Mouse (Mus musculus) forebrain, embryonic 14.5 days (tissue): ENCODE data around the gene Aff3. TPM values are rescaled to one million over a fixed set of nuclear protein-coding genes. Genes with fewer than 3 reads are reported as not detected.
A peak's percentile ranks its signal among the peaks of the same experiment; 100 is the strongest.

Experiments used
- ATAC-seq: fragments of 200-750 bp; cut with Nextera tagmentation; 2 replicates; pipeline ENCODE4 v1.8.0; 2017; ENCODE audit warnings: mild to moderate bottlenecking, moderate library complexity
- DNase-seq: peaks from one replicate; pipeline ENCODE4 v3.0.0-alpha.2; 2015; ENCODE audit warnings: low spot score
- H3K27ac ChIP-seq: fragments of 300-500 bp; sonication (generic); 2 replicates; pipeline ENCODE4 v1.5.1; 2014; ENCODE audit warnings: low read depth, mild to moderate bottlenecking, control low read depth, low read length, moderate library complexity
- H3K27me3 ChIP-seq: fragments of 300-500 bp; sonication (generic); replicated peaks from 2 replicates; pipeline ENCODE4 v1.6.1; 2014; ENCODE audit warnings: low read length, control low read depth, mixed read lengths; ENCODE audit not compliant: control insufficient read depth, insufficient read depth
- H3K36me3 ChIP-seq: fragments of 300-500 bp; sonication (generic); 2 replicates; pipeline ENCODE4 v1.6.1; 2014; ENCODE audit warnings: low read length, control low read depth; ENCODE audit not compliant: control insufficient read depth, insufficient read depth
- H3K4me1 ChIP-seq: fragments of 300-500 bp; sonication (generic); 2 replicates; pipeline ENCODE4 v1.6.1; 2014; ENCODE audit warnings: antibody characterized with exemption, low read length, control low read depth; ENCODE audit not compliant: control insufficient read depth, insufficient read depth
- H3K4me2 ChIP-seq: fragments of 300-500 bp; sonication (generic); 2 replicates; pipeline ENCODE4 v1.6.1; 2014; ENCODE audit warnings: mild to moderate bottlenecking, control low read depth, low read length
- H3K4me3 ChIP-seq: fragments of 300-500 bp; sonication (generic); 2 replicates; pipeline ENCODE4 v1.5.1; 2014; ENCODE audit warnings: low read depth, low read length, control low read depth
- H3K9ac ChIP-seq: fragments of 300-500 bp; sonication (generic); 2 replicates; pipeline ENCODE4 v1.6.1; 2014; ENCODE audit warnings: mild to moderate bottlenecking, low read length, control low read depth, moderate library complexity
- H3K9me3 ChIP-seq: fragments of 300-500 bp; sonication (generic); replicated peaks from 2 replicates; pipeline ENCODE4 v1.6.1; 2016; ENCODE audit warnings: low read length, control low read depth, mixed read lengths; ENCODE audit not compliant: control insufficient read depth
- WGBS: fragments of 180-500 bp; shearing (Covaris S2); extraction: QIAGEN DNeasy Blood & Tissue Kit; methylation state at CpG from one replicate; pipeline ENCODE4 v1.1.7; 2014; 5-methylcytosine and 5-hydroxymethylcytosine counted together
- polyA plus RNA-seq: library from polyadenylated mRNA; unstranded; fragments of >200 nt; fragmentation: Nextera tagmentation; extraction: Ambion mirVana; gene quantifications from 2 replicates; pipeline ENCODE4 v1.2.1, GENCODE M21; 2014

Gene Aff3
- polyA plus RNA-seq, 1 experiment from 2014 or later, result 15.5 TPM

DNA sequence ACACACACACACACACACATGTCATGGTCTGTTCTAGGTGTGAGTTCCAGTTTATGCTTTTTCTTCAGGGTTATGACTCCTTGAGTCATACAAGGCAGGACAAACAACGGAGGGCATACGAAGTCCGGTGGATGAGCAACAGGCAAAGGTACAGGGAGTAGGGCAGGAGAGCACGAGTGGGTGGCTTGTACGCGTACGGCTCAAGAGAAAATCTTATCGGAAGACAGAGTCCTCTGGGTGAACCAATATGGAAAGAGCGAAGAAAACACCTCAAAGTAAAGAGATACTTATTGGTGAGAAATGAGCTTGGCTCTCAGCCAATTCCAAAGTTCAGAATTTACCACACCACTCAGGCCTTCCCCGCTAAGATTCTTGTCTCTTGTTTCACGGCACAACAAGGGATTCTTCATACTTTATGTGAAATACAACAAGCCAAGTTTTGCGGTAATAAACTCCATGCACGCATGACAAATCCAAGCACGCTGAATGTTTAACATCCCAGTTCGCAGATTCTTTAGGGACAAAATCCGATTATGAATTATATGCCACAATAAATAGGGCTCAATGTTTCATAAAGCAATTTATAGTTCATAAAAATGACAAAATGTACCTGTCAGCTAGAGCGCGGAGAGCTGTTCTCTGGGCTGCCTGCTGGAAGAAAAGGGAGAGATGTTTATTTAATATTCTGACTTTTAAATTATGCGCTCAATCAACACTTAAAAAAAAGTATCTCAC is 412.6 kb downstream of the Aff3 start:
- 90% methylated on average over 19 of the region's 19 CpGs for WGBS
- no peaks in the 10 kb centered on the region for H3K36me3 ChIP-seq
- DNase-seq (no peak), ATAC-seq (no peak)
- H3K9me3 ChIP-seq, result no peaks in the 10 kb centered on the region
- H3K4me1 ChIP-seq, result no peaks in the 10 kb centered on the region
- no peaks in the 10 kb centered on the region for H3K27me3 ChIP-seq
- H3K4me2 ChIP-seq, result no peak overlapping the region
- no peak overlapping the region for H3K9ac ChIP-seq
- H3K4me3 ChIP-seq, result no peak overlapping the region
- H3K27ac ChIP-seq, result no peak overlapping the region

DNA sequence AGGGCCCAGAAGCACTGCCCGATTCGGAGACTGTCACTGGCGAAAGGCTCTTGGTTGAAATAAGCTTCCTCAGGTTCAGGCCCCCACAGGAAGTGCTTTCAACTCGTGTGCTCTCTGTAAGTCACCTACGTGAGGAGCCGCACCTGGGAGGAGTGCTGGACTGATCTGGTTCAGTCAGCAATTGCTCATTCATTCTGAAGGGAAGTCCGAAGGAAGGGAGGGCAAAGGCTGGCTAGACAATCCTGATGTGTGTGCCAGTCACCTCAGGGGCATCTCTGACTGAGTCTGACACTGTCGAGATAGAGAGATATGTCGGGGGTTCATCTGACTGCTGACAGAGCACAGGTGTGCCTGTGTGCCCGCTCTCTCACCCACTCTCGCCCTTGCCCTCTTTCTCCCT is 413.3 kb downstream of the Aff3 start:
- H3K27me3 ChIP-seq, result no peaks in the 10 kb centered on the region
- no peaks in the 10 kb centered on the region for H3K9me3 ChIP-seq
- no peaks in the 10 kb centered on the region for H3K4me1 ChIP-seq
- no peak for ATAC-seq
- H3K27ac ChIP-seq, result no peak overlapping the region
- no peak overlapping the region for H3K4me2 ChIP-seq
- WGBS, result 96% methylated on average over 11 of the region's 11 CpGs
- no peak overlapping the region for H3K4me3 ChIP-seq
- DNase-seq, result no peak
- H3K36me3 ChIP-seq, result no peaks in the 10 kb centered on the region
- no peak overlapping the region for H3K9ac ChIP-seq

DNA sequence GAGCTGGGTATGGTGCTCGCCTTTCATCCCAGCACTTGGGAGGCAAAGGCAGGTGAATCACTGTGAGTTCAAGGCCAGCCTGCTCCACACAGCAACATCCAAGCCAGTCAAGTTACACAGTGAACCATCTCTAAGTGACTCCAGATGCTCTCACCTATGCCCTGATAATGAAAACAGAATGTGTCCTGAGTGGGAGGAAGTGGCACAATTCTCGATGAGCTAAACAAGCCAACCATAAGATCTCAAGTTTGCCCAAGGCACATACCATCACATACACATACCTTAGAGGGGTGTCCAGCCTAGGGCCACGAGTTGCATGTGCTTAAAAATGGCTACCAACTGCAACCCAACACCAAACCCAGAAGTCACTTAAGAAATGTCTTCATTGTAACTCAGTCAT is 414.5 kb downstream of the Aff3 start:
- Histone ChIP-seq H3K4me2 (no peak overlapping the region), H3K9ac (no peak overlapping the region), H3K36me3 (no peaks in the 10 kb centered on the region), H3K4me1 (no peaks in the 10 kb centered on the region), H3K27ac (no peak overlapping the region), H3K9me3 (no peaks in the 10 kb centered on the region), H3K4me3 (no peak overlapping the region), H3K27me3 (no peaks in the 10 kb centered on the region)
- WGBS, result 90% methylated on average over 3 of the region's 3 CpGs
- ATAC-seq (no peak), DNase-seq (no peak)

DNA sequence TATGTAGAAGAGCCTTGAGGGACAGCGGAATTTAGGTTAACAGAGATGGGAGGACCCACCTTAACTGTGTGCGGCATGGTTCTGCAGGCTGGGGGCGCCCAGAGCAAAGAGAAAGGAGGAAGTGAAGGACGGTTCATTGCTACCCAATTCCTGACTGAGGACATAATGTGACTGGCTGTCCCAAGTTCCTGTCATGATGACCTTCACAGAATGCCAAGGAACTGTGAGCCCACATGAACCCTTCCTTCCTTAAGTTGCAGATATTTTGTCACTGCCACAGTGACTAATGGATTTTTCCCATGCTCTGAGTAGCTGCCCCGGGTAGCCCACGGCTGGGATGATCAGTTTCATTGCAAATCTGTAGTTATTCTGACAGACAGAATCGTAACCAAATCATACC is 415.2 kb downstream of the Aff3 start:
- no peak overlapping the region for H3K27ac ChIP-seq
- WGBS, result 88% methylated on average over 7 of the region's 7 CpGs
- H3K4me2 ChIP-seq, result no peak overlapping the region
- DNase-seq, result no peak
- no peaks in the 10 kb centered on the region for H3K9me3 ChIP-seq
- no peaks in the 10 kb centered on the region for H3K27me3 ChIP-seq
- no peaks in the 10 kb centered on the region for H3K4me1 ChIP-seq
- H3K36me3 ChIP-seq, result no peaks in the 10 kb centered on the region
- no peak overlapping the region for H3K4me3 ChIP-seq
- H3K9ac ChIP-seq, result no peak overlapping the region
- no peak for ATAC-seq

GRCm38 (mm10) chr1:38248027-38248426 is 416.7 kb downstream of the Aff3 start:
- H3K36me3 ChIP-seq, result no peaks in the 10 kb centered on the region
- H3K4me2 ChIP-seq, result no peak overlapping the region
- ATAC-seq, result no peak
- H3K9me3 ChIP-seq, result no peaks in the 10 kb centered on the region
- 80% methylated on average over 9 of the region's 9 CpGs for WGBS
- no peaks in the 10 kb centered on the region for H3K27me3 ChIP-seq
- no peak for DNase-seq
- no peak overlapping the region for H3K9ac ChIP-seq
- no peaks in the 10 kb centered on the region for H3K4me1 ChIP-seq
- H3K4me3 ChIP-seq, result no peak overlapping the region
- H3K27ac ChIP-seq, result 0 out of 2 replicates have a peak overlapping the region, but pooled peaks have one; percentile 15

DNA sequence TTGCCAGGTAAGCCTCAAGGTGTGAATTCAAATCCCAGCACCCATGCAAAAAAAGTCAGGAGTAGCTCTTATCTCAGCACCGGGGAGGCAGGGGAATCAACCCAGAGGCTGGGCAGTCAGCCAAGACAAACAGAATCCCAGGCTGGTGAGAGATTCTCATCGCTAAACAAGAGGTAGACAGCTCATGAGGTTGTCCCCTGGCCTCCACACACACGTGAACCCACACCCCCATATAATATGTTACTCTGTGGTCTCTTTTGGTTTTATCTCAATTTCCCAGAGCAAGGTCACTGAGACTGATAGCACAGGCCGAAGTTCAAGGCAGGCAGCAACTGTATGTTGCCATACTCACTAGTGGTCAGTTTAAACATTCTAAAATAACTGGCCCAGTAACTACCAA is 422.2 kb downstream of the Aff3 start:
- Histone ChIP-seq H3K4me2 (no peak overlapping the region), H3K36me3 (no peaks in the 10 kb centered on the region), H3K27ac (no peak overlapping the region), H3K9me3 (no peaks in the 10 kb centered on the region), H3K4me3 (no peak overlapping the region), H3K27me3 (no peaks in the 10 kb centered on the region), H3K9ac (no peak overlapping the region), H3K4me1 (no peaks in the 10 kb centered on the region)
- 66% methylated on average over 4 of the region's 4 CpGs for WGBS
- ATAC-seq (no peak), DNase-seq (peak; percentile 23)

- H3K4me2 ChIP-seq, result no peak overlapping the region
- ATAC-seq (no peak), DNase-seq (no peak)
- H3K9me3 ChIP-seq, result no peaks in the 10 kb centered on the region
- no peaks in the 10 kb centered on the region for H3K4me1 ChIP-seq
- 90% methylated on average over 4 of the region's 4 CpGs for WGBS
- H3K27ac ChIP-seq, result no peak overlapping the region
- H3K27me3 ChIP-seq, result no peaks in the 10 kb centered on the region
- no peaks in the 10 kb centered on the region for H3K36me3 ChIP-seq
- H3K9ac ChIP-seq, result no peak overlapping the region
- H3K4me3 ChIP-seq, result no peak overlapping the region
These were observed 423.0 kb downstream of the Aff3 start for GRCm38 (mm10) chr1:38241801-38242200.

- Histone ChIP-seq H3K36me3 (no peaks in the 10 kb centered on the region), H3K27ac (no peak overlapping the region), H3K27me3 (no peaks in the 10 kb centered on the region), H3K9ac (no peak overlapping the region), H3K4me3 (no peak overlapping the region), H3K4me2 (no peak overlapping the region), H3K4me1 (no peaks in the 10 kb centered on the region), H3K9me3 (no peaks in the 10 kb centered on the region)
- DNase-seq (no peak), ATAC-seq (no peak)
- 91% methylated on average over 6 of the region's 6 CpGs for WGBS
These were observed 423.5 kb downstream of the Aff3 start for GRCm38 (mm10) chr1:38241221-38241666.

DNA sequence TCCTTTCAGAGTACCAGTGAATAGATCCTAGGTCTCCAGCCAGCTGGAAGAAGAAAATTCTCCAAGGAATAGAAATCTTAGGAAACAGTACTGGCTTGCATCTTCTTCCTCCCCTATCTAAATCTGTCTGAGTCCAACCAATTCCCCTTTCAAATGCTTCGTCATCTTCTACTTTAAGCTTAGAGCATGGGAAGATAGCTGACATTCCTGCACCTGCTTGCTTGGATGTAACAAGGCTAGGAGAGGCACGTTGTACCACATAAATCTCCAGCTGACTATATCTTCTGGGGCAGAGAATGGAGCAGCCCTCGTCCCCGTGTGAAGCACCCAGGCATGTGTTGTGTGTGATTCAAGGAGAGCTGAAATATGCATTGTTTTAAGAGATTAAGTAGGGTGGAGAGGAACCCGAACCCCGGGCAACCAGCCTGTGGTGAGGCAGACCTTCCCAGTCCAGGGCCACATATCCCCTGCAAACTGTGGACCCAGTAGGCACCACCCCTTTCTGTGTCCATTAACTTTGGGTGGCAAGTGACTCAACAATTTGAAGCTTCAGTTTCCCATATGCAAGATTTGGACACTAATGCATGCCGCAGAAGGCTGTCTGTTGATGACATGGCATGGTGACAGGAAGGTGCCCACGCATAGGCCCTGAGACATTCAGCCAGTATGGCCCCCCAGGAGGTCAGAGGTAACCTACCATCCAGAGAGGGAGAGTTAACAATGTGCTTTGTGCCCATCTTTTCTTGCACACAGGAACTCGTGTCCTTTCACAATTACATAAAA is 424.1 kb downstream of the Aff3 start:
- no peak for DNase-seq
- no peak overlapping the region for H3K4me2 ChIP-seq
- ATAC-seq, result no peak
- WGBS, result 85% methylated on average over 9 of the region's 9 CpGs
- H3K4me1 ChIP-seq, result no peaks in the 10 kb centered on the region
- no peak overlapping the region for H3K9ac ChIP-seq
- H3K36me3 ChIP-seq, result no peaks in the 10 kb centered on the region
- H3K27me3 ChIP-seq, result no peaks in the 10 kb centered on the region
- no peak overlapping the region for H3K4me3 ChIP-seq
- H3K9me3 ChIP-seq, result no peaks in the 10 kb centered on the region
- H3K27ac ChIP-seq, result no peak overlapping the region
